Mouse (Mus musculus) pancreas, adult 10 weeks (tissue): ENCODE data around the gene Gm17571. TPM values are rescaled to one million over a fixed set of nuclear protein-coding genes. Genes with fewer than 3 reads are reported as not detected.

Source experiments
- polyA plus RNA-seq: library from polyadenylated mRNA; stranded (reverse); fragments of 350-450 nt; fragmentation: Illumina TruSeq; extraction: RNeasy Lipid Tissue Mini Kit (QIAGEN cat#74804); gene quantifications from one replicate; pipeline ENCODE4 v1.2.3, GENCODE M21; 2015; ENCODE audit warnings: low read depth, low replicate concordance; ENCODE audit not compliant: insufficient read depth

Gene Gm17571
- not detected for polyA plus RNA-seq

GRCm38 (mm10) chr9:13446703-13447285 is at the start of gene Gm17571:
TSS of gene Gm17571 (minus strand) at chr9:13446753.

Other genes with a start within 250 kb of the Gm17571 start
- gene Jrkl, start 200.9 kb downstream of the Gm17571 start, polyA plus RNA-seq: 2.2 TPM
- gene Ccdc82, start 199.8 kb downstream of the Gm17571 start, polyA plus RNA-seq: 5.4 TPM
- 2.2 TPM for gene Maml2, start 148.8 kb downstream of the Gm17571 start, polyA plus RNA-seq